Mouse (Mus musculus): ENCODE results near the gene Slc25a26. TPM values are rescaled to one million over a fixed set of nuclear protein-coding genes. Genes with fewer than 3 reads are reported as not detected.

Slc25a26 gene
- total RNA-seq, 2 experiments from 2014 or later, result 8.4 to 10.4 TPM

- DNase-seq, result no peak
These were observed 98.9 kb downstream of the Slc25a26 start for GRCm38 (mm10) chr6:94599016-94599415.

GRCm38 (mm10) chr6:94601101-94601500, 101.0 kb downstream of the Slc25a26 start:
- no peak for DNase-seq

DNA sequence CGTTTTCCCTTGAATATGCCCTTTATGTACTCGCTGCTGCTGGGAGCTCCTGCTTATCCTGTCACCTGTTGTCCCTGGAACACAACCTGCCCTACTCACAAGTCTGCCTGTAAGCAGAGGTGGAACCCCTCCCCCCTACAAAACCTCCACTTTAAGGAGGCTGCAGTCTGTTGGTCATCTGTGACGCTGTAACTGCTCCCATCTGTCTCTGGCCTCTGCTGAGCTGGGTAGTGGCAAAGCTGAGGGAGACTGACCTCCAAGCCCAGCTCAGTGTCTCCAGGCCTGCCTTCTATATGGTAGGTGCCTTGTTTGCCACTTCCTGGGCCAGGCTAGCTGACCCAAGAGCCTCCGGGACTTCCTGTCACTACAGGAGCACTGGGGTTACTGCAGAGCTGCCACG, 101.7 kb downstream of the Slc25a26 start:
- no peak for DNase-seq

DNA sequence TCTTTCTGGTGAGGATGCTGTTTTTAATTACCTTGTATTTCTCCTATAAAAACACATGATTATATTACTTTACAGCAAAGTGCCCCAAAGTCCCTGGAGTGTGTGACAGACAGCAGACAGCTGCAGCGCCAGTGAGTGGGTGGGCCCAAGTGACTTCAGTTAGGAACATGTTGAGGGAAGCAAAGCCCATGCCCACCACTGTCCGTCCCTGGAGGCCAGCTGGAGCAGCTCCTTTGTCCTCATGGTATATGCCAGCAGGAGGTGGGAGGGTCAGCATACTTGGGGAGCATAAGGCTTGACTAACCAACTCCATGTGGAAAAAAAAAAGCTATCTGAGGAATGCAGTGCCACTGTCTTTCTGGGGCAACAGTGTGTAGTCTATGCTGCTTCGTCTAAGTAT, 103.9 kb downstream of the Slc25a26 start:
- DNase-seq, result no peak

- no peak for DNase-seq
These were observed 104.4 kb downstream of the Slc25a26 start for GRCm38 (mm10) chr6:94604546-94604945.

GRCm38 (mm10) chr6:94613235-94613895, 113.2 kb downstream of the Slc25a26 start:
- DNase-seq, result no peak

GRCm38 (mm10) chr6:94614346-94614745, 114.2 kb downstream of the Slc25a26 start:
- DNase-seq, result no peak

- DNase-seq, result no peak
These were observed 115.8 kb downstream of the Slc25a26 start for GRCm38 (mm10) chr6:94615936-94616335.

DNA sequence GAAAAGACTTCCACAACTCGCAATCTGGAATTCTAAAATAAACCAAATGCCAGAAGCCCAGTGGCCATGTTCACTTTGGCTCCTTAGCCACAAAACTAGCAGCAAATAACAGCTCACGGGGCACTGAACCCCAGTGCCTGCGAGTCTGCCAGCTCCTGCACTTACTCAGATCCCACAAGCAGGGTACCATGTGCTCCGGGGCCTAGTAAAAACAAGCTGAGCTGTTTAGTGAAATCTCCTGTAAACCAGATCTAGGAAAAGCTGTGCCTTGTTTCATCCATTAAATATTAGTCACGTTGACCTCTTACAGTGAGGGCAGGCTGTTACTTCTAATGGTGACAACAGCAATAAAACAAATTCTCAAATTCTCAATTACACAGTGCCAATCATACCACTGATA, 118.5 kb downstream of the Slc25a26 start:
- DNase-seq, result no peak

DNA sequence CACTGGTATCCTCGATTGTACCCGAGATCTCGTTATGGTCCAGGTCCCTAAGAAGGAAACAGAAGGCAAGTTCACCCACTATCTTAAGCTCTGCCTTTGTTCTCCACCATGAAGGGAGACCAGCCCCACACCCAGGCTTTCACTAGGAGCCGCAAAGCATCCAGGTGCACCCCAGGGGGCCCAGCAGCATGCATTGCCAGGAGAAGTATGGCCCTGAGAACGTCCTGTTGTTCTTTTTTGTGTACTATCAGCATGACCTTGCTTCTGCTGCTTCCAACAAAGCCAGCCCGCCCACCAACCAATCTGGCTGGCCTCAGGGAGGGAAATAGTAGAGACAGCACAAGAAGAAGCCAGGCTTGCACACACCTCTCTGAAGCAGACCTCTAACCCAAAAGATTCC, 120.2 kb downstream of the Slc25a26 start:
- DNase-seq, result no peak

DNA sequence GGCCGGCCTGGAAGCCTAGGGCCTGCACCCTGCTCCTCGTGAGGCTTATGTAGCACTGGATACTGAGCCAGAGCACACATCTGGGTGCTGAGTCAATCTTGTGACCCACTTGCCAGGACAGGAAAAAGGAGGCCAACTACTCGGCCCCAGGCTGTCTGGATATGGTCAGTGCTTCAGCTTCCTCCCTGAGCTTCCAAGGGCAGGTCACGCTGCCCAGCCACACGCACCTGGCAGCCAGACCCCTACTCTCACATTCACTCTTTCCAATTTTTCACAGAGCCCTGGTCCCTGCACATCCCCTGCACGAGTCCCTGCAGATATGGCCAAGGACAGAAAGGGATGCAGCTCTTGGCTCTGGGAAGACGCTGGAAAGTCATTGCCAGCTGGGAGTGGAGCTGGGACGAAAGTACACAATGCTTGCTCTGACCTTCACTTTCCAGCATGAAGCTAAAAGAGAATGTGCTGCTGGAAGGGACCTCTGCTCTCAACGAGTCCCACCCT, 120.7 kb downstream of the Slc25a26 start:
- DNase-seq, result peak; percentile 53

GRCm38 (mm10) chr6:94622983-94623382, 122.9 kb downstream of the Slc25a26 start:
- DNase-seq, result peak; percentile 77

- DNase-seq, result no peak
These were observed 124.4 kb downstream of the Slc25a26 start for GRCm38 (mm10) chr6:94624543-94624942.

DNA sequence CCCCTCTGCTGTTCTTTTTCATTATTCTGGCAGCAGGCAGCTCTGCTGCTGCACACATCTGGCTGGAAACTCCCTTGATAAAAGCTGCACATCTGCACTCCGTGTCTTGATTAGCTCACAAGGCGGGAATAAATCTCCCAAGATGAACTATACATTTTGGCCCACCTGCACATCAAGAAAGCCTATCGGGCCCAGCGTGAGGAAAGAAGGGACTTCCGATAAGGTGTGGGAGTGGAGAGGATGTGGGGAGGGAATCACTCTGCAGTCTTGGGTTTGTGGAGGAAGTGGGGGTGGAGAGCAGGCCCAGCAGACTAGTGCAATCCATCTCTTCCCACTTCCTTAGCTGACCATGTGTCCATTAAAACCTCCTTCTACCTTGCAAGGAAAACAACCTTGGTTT, 125.8 kb downstream of the Slc25a26 start:
- no peak for DNase-seq

DNA sequence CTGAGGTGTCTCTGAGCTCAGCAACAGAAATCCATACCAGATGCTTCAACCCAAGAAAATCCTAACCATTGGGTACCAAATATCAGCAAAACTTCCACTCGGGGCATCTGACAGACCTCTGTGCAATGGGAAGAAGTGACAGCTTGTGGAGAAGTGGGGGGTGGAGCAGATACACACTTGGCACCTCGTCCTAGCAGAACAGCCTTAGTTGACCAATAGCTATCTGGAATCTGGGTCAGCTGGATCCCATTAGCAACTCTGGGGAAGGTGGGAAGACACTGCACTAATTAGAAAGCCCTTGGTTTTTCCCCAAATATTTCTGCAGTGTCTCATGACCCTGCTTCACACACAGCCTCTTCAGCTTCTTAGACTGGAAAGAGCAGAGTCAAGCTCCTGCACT, 126.7 kb downstream of the Slc25a26 start:
- DNase-seq, result no peak

DNA sequence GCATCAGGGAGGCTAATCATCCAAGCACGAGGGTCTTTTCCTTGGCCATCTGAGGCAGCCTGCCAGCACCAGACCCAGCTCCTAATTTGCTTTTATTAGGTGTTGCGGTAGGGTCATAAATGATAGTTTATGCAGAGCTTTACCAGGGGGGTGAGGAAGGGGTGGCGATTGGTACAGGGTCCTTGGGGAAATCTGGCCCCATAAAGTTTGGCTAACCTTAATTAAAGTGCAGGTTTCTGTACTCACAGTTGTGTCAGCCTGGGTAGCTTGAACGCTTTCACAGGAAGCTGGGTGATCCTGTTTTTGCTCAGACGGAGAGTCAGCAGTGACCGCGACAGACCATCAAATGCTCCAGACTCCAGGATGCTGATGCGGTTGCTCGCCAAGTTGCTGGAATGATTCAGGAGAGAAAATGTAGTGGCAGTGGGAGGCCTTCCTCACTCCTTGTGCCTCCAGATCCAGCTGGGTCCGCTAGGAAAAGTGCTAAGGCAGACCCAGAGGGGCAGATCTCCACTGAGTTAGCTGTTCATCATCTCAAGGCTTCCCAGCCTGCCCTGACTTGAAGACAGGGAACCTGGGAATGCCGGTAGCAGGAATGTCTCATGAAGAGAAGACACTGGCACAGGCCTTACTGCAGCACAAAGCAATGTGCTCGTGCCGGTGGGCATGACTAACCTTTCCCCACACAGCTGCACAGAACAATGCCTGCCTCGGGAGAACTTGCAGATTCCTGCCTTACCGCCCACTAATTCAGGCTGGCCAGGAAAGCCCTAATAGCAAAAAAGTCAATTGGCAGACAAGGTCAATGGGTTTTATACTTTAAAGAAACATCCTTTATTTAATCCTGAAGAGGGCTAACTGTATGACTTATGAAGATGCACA, 127.8 kb downstream of the Slc25a26 start:
- DNase-seq, result no peak

DNA sequence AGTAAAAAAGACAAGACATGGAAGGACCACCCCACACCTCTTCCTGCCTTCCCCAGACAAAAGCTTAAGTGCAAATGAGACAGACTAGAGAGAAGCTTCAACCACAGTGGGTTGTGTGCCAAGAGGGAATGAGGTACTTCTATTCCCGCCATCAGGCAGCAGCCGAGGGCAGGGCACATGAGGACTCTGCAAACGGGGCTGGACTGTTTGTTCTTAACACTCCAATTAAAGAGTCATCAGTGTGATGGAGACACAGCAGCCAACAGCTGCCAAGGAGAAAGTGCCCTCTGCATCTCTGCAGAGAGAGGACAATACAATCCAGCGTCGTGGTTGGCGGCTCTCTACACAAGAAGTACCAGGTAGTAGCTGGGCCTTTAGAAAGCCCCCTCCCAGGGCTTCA, 128.7 kb downstream of the Slc25a26 start:
- no peak for DNase-seq

DNA sequence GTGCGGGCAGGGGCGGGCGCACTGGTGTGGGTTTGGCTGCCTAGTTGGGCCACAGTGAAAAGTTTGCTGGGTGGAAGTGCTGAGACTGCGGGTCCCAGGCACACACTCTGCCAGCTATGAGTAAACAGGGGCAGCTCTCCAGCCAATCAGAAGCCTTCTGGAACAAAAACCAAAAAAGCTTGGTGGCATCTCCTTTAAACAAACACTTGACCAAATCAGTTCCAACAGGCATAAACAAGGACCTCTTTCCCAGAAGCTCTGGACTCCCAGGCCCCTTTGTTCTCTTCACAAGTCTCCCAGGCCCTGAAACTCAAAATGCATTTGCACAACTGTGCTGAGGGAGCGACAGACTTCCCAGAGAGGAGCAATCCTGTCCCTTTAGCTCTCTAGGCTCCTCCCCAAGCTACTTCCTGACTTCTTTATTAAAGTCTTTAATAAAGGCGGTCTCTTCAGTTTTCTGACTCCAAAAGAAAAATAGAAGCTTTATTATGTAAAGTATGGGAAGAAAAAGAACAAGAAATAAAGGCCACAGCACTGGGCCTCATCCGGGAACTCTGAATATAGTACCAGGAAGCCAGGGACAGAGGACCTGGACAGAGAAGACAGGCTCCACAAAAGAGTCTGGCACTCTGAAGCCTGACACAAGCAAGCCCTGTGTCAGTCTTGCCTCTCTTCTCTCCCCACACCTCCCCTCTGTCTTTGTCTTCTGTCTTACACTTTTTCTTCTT, 131.1 kb downstream of the Slc25a26 start:
- DNase-seq, result no peak

DNA sequence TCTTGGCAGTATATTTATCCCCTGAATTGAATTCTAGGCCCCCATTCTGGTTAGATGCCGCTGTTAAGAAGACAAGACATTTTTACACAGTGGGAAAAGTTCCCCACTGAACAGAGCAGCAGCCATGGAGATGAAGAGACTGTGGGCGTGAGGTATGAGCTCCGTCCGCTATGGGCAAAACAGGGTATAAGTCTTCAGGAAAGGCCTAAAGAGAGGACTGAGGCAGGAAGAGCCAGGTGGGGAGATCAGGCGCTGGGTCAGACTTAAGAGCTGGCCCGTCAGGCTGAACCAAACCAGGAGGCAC, 131.6 kb downstream of the Slc25a26 start:
- no peak for DNase-seq

DNA sequence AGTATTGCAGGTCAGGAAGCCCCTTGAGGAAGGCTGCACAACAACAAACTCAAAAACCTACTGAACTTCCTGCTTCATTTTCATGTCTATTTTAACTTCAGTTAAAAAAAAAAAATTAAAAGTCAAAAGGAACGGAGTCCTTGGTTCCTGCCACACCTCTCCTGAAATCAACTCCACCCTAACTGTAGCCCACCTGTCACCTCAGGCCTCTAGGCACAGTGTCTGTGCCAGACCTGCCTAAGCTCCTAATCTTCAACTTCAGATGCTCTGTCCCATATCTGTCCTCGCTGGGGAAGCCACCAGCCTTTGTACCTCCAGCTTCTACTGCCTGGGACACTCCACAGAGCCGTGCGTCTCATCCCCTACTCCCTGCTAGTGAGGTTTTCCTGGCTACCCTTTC, 134.1 kb downstream of the Slc25a26 start:
- DNase-seq, result no peak

GRCm38 (mm10) chr6:94634710-94635109, 134.6 kb downstream of the Slc25a26 start:
- DNase-seq, result no peak

- no peak for DNase-seq
These were observed 135.2 kb downstream of the Slc25a26 start for GRCm38 (mm10) chr6:94635343-94635742.

GRCm38 (mm10) chr6:94637024-94637434, 136.9 kb downstream of the Slc25a26 start:
- DNase-seq, result no peak

All from gastrocnemius, postnatal 10 days (tissue).